Mouse (Mus musculus) midbrain, embryonic 10.5 days (tissue): ENCODE measurements around the gene Trim69. TPM values are rescaled to one million over a fixed set of nuclear protein-coding genes. Genes with fewer than 3 reads are reported as not detected.

ENCODE experiments used
- polyA plus RNA-seq: library from polyadenylated mRNA; unstranded; fragments of >200 nt; fragmentation: Nextera tagmentation; extraction: Ambion mirVana; gene quantifications from 2 replicates; pipeline ENCODE4 v1.2.1, GENCODE M21; 2016

Gene Trim69
- polyA plus RNA-seq, 1 experiment from 2014 or later: not detected

Other genes with a start within 250 kb of the Trim69 start
- 55.6 and 59.1 TPM in 2 replicates for gene Ctdspl2, start 204.7 kb upstream of the Trim69 start, polyA plus RNA-seq
- 0.19 and 0.37 TPM in 2 replicates for gene Mageb3, start 204.6 kb upstream of the Trim69 start, polyA plus RNA-seq
- 11.3 and 12.6 TPM in 2 replicates for gene Eif3j1, start 132.2 kb upstream of the Trim69 start, polyA plus RNA-seq
- gene Spg11, start 42.3 kb upstream of the Trim69 start, polyA plus RNA-seq: 10.7 and 11.8 TPM in 2 replicates
- 101 and 106 TPM in 2 replicates for gene B2m, start 13.0 kb upstream of the Trim69 start, polyA plus RNA-seq
- gene Patl2, start 25.5 kb downstream of the Trim69 start, polyA plus RNA-seq: not detected in 2 replicates
- not detected in 2 replicates for gene Terb2, start 25.6 kb downstream of the Trim69 start, polyA plus RNA-seq
- 29.5 and 34.3 TPM in 2 replicates for gene Sord, start 74.0 kb downstream of the Trim69 start, polyA plus RNA-seq
- gene Duox2, start 137.7 kb downstream of the Trim69 start, polyA plus RNA-seq: not detected in 2 replicates
- gene Duoxa2, start 138.2 kb downstream of the Trim69 start, polyA plus RNA-seq: not detected in 2 replicates
- gene Duoxa1, start 153.0 kb downstream of the Trim69 start, polyA plus RNA-seq: not detected in 2 replicates
- gene Duox1, start 155.0 kb downstream of the Trim69 start, polyA plus RNA-seq: 0.02 TPM in 2 replicates
- gene Shf, start 208.5 kb downstream of the Trim69 start, polyA plus RNA-seq: 5.8 and 7.9 TPM in 2 replicates